Mouse (Mus musculus): ENCODE data around the gene Tapbp.

DNA sequence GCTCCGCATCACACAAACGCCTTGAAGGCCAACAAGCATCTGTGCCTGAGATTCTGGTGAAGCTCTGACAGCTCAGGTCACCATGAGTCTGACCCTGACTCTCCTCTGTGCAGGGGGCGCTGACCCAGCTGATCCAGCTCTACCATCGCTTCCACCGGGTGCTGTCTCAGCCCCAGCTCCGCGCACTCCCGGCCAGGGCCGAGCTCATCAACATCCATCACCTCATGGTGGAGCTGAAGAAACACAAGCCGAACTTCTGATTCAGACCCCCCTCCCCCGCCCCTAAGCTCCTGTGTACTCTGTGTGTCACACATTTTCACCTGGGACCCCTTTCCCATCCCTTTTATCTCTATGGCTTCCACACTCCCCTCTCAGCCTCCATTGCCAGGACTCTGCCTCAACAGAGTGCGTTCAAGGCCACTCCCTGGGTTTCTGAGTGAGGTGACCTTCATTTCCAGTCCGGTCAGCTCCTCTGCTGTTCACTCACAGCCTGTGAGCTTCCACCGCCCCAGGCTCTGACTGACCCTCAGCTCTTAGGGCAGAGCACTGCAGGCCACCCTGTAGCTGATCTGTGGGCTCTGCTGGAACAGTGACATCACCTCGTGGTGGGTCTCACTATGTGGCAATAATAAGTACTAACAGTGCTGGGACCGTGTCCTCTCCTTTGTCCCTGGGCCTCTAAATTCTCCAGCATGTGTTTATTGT lies 50.3 kb downstream of the Tapbp start:
- TF ChIP-seq FOSL1 (IDR thresholded peaks at IDR 0.05; ENCODE audit: insufficient read depth, low read length, poor library complexity, severe bottlenecking) (no peak), MAX (IDR thresholded peaks at IDR 0.05) (no peak), CTCF (IDR thresholded peaks at IDR 0.05; ENCODE audit: control insufficient read depth, insufficient read depth, insufficient read length) (no peak), USF1 (IDR thresholded peaks at IDR 0.05; ENCODE audit: low read depth) (no peak), CEBPB (IDR thresholded peaks at IDR 0.05; ENCODE audit: low read depth) (no peak), MYOD1 (IDR thresholded peaks at IDR 0.05; ENCODE audit: control insufficient read depth, insufficient read length, low read depth) (no peak)
